Comparison of ENCODE assay signal across 8 mouse cellular contexts in the genomic region with DNA sequence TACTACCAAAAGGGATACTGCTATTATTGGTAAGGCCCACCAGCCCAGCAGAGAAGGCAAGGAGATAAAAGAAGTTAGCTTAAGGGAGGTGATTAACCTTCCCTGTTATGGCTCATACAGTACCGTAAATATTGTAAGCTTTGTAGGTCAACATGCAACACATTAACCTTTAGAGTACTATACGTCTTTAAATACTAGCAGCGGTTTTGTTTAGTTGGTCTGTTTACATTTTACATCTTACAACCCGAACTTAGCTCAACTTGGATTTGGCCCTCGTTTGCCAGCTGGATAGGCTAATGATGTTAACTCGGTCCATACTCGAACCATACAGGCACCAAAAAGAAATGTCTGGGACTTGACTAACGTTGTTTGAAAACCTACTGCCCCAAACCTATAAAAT. TPM values are rescaled to one million over a fixed set of nuclear protein-coding genes. Genes with fewer than 3 reads are reported as not detected.
DNase-seq lines count a peak whose midpoint lies in the region; ATAC-seq and TF ChIP-seq lines count a peak whose summit lies in the region.

No protein-coding gene starts in this region.

- H3K4me2 ChIP-seq in embryonic facial prominence, embryonic 11.5 days (ENCODE audit: low read depth, low read length), result peak overlapping the region; percentile 89
- peak overlapping the region; percentile 99 for H3K4me2 ChIP-seq in hindbrain, embryonic 16.5 days (ENCODE audit: low read length)
- peak overlapping the region; percentile 89 for H3K4me2 ChIP-seq in midbrain, embryonic 16.5 days (ENCODE audit: low read length)

- no peaks in the 10 kb centered on the region for H3K27me3 ChIP-seq in embryonic facial prominence, embryonic 11.5 days (ENCODE audit: control insufficient read depth, insufficient read depth, low read length)
- H3K27me3 ChIP-seq in hindbrain, embryonic 16.5 days (replicated peaks; ENCODE audit: control insufficient read depth, insufficient read depth, low read length), result no peaks in the 10 kb centered on the region
- H3K27me3 ChIP-seq in midbrain, embryonic 16.5 days (ENCODE audit: control insufficient read depth, insufficient read depth, low read depth, low read length), result no peaks in the 10 kb centered on the region

- peak overlapping the region; percentile 70 for H3K4me3 ChIP-seq in left cerebral cortex, adult 2 months
- peak overlapping the region; percentile 78 for H3K4me3 ChIP-seq in embryonic facial prominence, embryonic 11.5 days (ENCODE audit: low read depth, low read length)
- peak overlapping the region; percentile 90 for H3K4me3 ChIP-seq in hindbrain, embryonic 16.5 days (ENCODE audit: low read length)
- H3K4me3 ChIP-seq in midbrain, embryonic 16.5 days (ENCODE audit: low read depth, low read length), result peak overlapping the region; percentile 72

- 0 out of 2 replicates have a peak, but pooled peaks cover 2% of the 10 kb centered on the region for H3K4me1 ChIP-seq in embryonic facial prominence, embryonic 11.5 days (ENCODE audit: control insufficient read depth, insufficient read depth, low read length)
- peaks cover 22% of the 10 kb centered on the region for H3K4me1 ChIP-seq in hindbrain, embryonic 16.5 days (ENCODE audit: control insufficient read depth, insufficient read depth, low read depth, low read length)
- H3K4me1 ChIP-seq in midbrain, embryonic 16.5 days (ENCODE audit: control insufficient read depth, insufficient read depth, low read length), result peaks cover 12% of the 10 kb centered on the region

- no peaks in the 10 kb centered on the region for H3K36me3 ChIP-seq in embryonic facial prominence, embryonic 11.5 days (replicated peaks; ENCODE audit: control insufficient read depth, insufficient read depth, low read depth, low read length)
- no peaks in the 10 kb centered on the region for H3K36me3 ChIP-seq in hindbrain, embryonic 16.5 days (ENCODE audit: control insufficient read depth, insufficient read depth, low read length)
- H3K36me3 ChIP-seq in midbrain, embryonic 16.5 days (ENCODE audit: control insufficient read depth, insufficient read depth, low read length), result no peaks in the 10 kb centered on the region

- DNase-seq in left cerebral cortex, adult 2 months (ENCODE audit: extremely low spot score in 1 of 2, low spot score in 2 of 2), result no peak
- no peak for DNase-seq in left cerebral cortex, adult 8-10 months (ENCODE audit: low spot score in 2 of 2)
- no peak for DNase-seq in embryonic facial prominence, embryonic 11.5 days (ENCODE audit: low spot score)
- DNase-seq in urinary bladder, postnatal 10 days (ENCODE audit: low spot score), result no peak
- DNase-seq in kidney, adult 9 months, result no peak

- no peak for TF ChIP-seq CTCF in left cerebral cortex, adult 2 months (IDR thresholded peaks at IDR 0.05)

- intact Hi-C loops in left cerebral cortex, adult 2 months (cut with DNase I), result loop anchor here (2.0 to 5.0 kb wide), 2 partner anchors 205 to 274 kb away; no protein-coding TSS in a partner anchor

- 10% methylated on average over 8 of the region's 8 CpGs for WGBS in embryonic facial prominence, embryonic 11.5 days
- 11% methylated on average over 8 of the region's 8 CpGs for WGBS in hindbrain, embryonic 16.5 days
- 16% methylated on average over 8 of the region's 8 CpGs for WGBS in midbrain, embryonic 16.5 days

- no peaks in the 10 kb centered on the region for H3K9me3 ChIP-seq in embryonic facial prominence, embryonic 11.5 days (replicated peaks; ENCODE audit: control insufficient read depth, low read length)
- no peaks in the 10 kb centered on the region for H3K9me3 ChIP-seq in hindbrain, embryonic 16.5 days (ENCODE audit: control insufficient read depth, low read length)
- H3K9me3 ChIP-seq in midbrain, embryonic 16.5 days (replicated peaks; ENCODE audit: control insufficient read depth, low read length, poor library complexity, severe bottlenecking), result no peaks in the 10 kb centered on the region

- no peak for ATAC-seq in embryonic facial prominence, embryonic 11.5 days (replicated peaks; ENCODE audit: insufficient number of reproducible peaks, low FRiP score, low TSS enrichment, low read depth)
- no peak for ATAC-seq in hindbrain, embryonic 16.5 days
- no peak for ATAC-seq in midbrain, embryonic 16.5 days
- ATAC-seq in monocyte, adult 5-6 weeks (replicated peaks; ENCODE audit: insufficient number of reproducible peaks, low FRiP score, low TSS enrichment, poor library complexity, severe bottlenecking), result no peak

- H3K27ac ChIP-seq in left cerebral cortex, adult 2 months, result peak overlapping the region; percentile 73
- H3K27ac ChIP-seq in embryonic facial prominence, embryonic 11.5 days (replicated peaks; ENCODE audit: low read depth, low read length), result no peak overlapping the region
- H3K27ac ChIP-seq in hindbrain, embryonic 16.5 days (ENCODE audit: low read depth, low read length), result peak overlapping the region; percentile 67; the same call in 1 of the 2 replicates
- H3K27ac ChIP-seq in midbrain, embryonic 16.5 days (ENCODE audit: low read length), result peak overlapping the region; percentile 58; the same call in 1 of the 2 replicates

- H3K9ac ChIP-seq in embryonic facial prominence, embryonic 11.5 days (replicated peaks; ENCODE audit: low read length), result peak overlapping the region; percentile 70
- peak overlapping the region; percentile 80 for H3K9ac ChIP-seq in hindbrain, embryonic 16.5 days (ENCODE audit: low read depth, low read length)
- peak overlapping the region; percentile 74; the same call in 1 of the 2 replicates for H3K9ac ChIP-seq in midbrain, embryonic 16.5 days (ENCODE audit: low read depth, low read length)

RNA-seq across cellular contexts. Expression of a gene that starts 0.6 kb away (rescaled TPM):
- 10 to 100 TPM in 1 of 2 experiments, 1 to 10 TPM in 1; 9.1 to 10.2 TPM for total RNA-seq in left cerebral cortex, adult 2 months (2021)
- total RNA-seq in left cerebral cortex, adult 8-10 months (2022), result 10 to 100 TPM in 1 of 4 experiments, 1 to 10 TPM in 3; 8.2 to 10.3 (median 9.2) TPM
- polyA plus RNA-seq in embryonic facial prominence, embryonic 11.5 days (2014; fragmentation: Nextera tagmentation; extraction: Ambion mirVana), result 15.4 and 20.3 TPM in 2 replicates
- polyA plus RNA-seq in hindbrain, embryonic 16.5 days (2015; fragmentation: Nextera tagmentation; extraction: Ambion mirVana), result 8.5 and 9.1 TPM in 2 replicates
- 7.1 and 7.7 TPM in 2 replicates for polyA plus RNA-seq in midbrain, embryonic 16.5 days (2015; fragmentation: Nextera tagmentation; extraction: Ambion mirVana)
- total RNA-seq in monocyte, adult 5-6 weeks (2017), result 5.2 to 12.7 TPM (median 8.7 TPM) in 3 replicates

RNA-seq across cellular contexts. Expression of a gene that starts 59.3 kb away (rescaled TPM):
- total RNA-seq in left cerebral cortex, adult 2 months (2021), result 1 to 10 TPM; 4.5 to 4.8 TPM
- 1 to 10 TPM; 4.6 to 9.6 (median 8.4) TPM for total RNA-seq in left cerebral cortex, adult 8-10 months (2022)
- polyA plus RNA-seq in embryonic facial prominence, embryonic 11.5 days (2014; fragmentation: Nextera tagmentation; extraction: Ambion mirVana), result 0.49 and 0.86 TPM in 2 replicates
- 6.3 and 6.6 TPM in 2 replicates for polyA plus RNA-seq in hindbrain, embryonic 16.5 days (2015; fragmentation: Nextera tagmentation; extraction: Ambion mirVana)
- 4.6 and 5.5 TPM in 2 replicates for polyA plus RNA-seq in midbrain, embryonic 16.5 days (2015; fragmentation: Nextera tagmentation; extraction: Ambion mirVana)
- not detected in 3 replicates for total RNA-seq in monocyte, adult 5-6 weeks (2017)
